Mouse (Mus musculus): ENCODE measurements around the gene Utrn.
A peak's percentile ranks its signal among the peaks of the same experiment; 100 is the strongest.

Gene Utrn

GRCm38 (mm10) chr10:12799416-12799815 is 69.7 kb downstream of the Utrn start:
- no peak for DNase-seq (ENCODE audit: low read depth, low spot score)

GRCm38 (mm10) chr10:12798248-12798647 is 70.9 kb downstream of the Utrn start:
- no peak for DNase-seq (ENCODE audit: low read depth, low spot score)

GRCm38 (mm10) chr10:12796510-12796840 is 72.7 kb downstream of the Utrn start:
- DNase-seq (ENCODE audit: low read depth, low spot score), result no peak

- DNase-seq (ENCODE audit: low read depth, low spot score), result no peak
Measured at GRCm38 (mm10) chr10:12795796-12796509, 73.2 kb downstream of the Utrn start.

- peak; percentile 95 for DNase-seq (ENCODE audit: low read depth, low spot score)
Measured at GRCm38 (mm10) chr10:12792049-12792448, 77.1 kb downstream of the Utrn start.

- no peak for DNase-seq (ENCODE audit: low read depth, low spot score)
Measured at GRCm38 (mm10) chr10:12790881-12791280, 78.3 kb downstream of the Utrn start.

- DNase-seq (ENCODE audit: low read depth, low spot score), result no peak
Measured at GRCm38 (mm10) chr10:12788529-12788928, 80.6 kb downstream of the Utrn start.

GRCm38 (mm10) chr10:12787965-12788364 is 81.2 kb downstream of the Utrn start:
- no peak for DNase-seq (ENCODE audit: low read depth, low spot score)

GRCm38 (mm10) chr10:12785299-12785698 is 83.9 kb downstream of the Utrn start:
- DNase-seq (ENCODE audit: low read depth, low spot score), result peak; percentile 73

- no peak for DNase-seq (ENCODE audit: low read depth, low spot score)
Measured at GRCm38 (mm10) chr10:12781381-12781907, 87.7 kb downstream of the Utrn start.

- no peak for DNase-seq (ENCODE audit: low read depth, low spot score)
Measured at GRCm38 (mm10) chr10:12773178-12773577, 96.0 kb downstream of the Utrn start.

- no peak for DNase-seq (ENCODE audit: low read depth, low spot score)
Measured at GRCm38 (mm10) chr10:12771511-12771910, 97.7 kb downstream of the Utrn start.

GRCm38 (mm10) chr10:12762668-12763067 is 106.5 kb downstream of the Utrn start:
- DNase-seq (ENCODE audit: low read depth, low spot score), result peak; percentile 82

- no peak for DNase-seq (ENCODE audit: low read depth, low spot score)
Measured at GRCm38 (mm10) chr10:12758702-12758988, 110.5 kb downstream of the Utrn start.

GRCm38 (mm10) chr10:12757943-12758701 is 111.0 kb downstream of the Utrn start:
- no peak for DNase-seq (ENCODE audit: low read depth, low spot score)

- no peak for DNase-seq (ENCODE audit: low read depth, low spot score)
Measured at GRCm38 (mm10) chr10:12756692-12757091, 112.5 kb downstream of the Utrn start.

GRCm38 (mm10) chr10:12754911-12755310 is 114.3 kb downstream of the Utrn start:
- DNase-seq (ENCODE audit: low read depth, low spot score), result no peak

GRCm38 (mm10) chr10:12754166-12754565 is 115.0 kb downstream of the Utrn start:
- no peak for DNase-seq (ENCODE audit: low read depth, low spot score)

GRCm38 (mm10) chr10:12743717-12744116 is 125.4 kb downstream of the Utrn start:
- no peak for DNase-seq (ENCODE audit: low read depth, low spot score)

- DNase-seq (ENCODE audit: low read depth, low spot score), result no peak
Measured at GRCm38 (mm10) chr10:12739302-12739987, 129.7 kb downstream of the Utrn start.

- DNase-seq (ENCODE audit: low read depth, low spot score), result no peak
Measured at GRCm38 (mm10) chr10:12737926-12738325, 131.2 kb downstream of the Utrn start.

Data from R1 (cell line).